Mouse (Mus musculus) cerebellum, adult 2 months (tissue): Measurements from ENCODE around the gene Ctxn1.

ENCODE experiments used
- CTCF ChIP-seq: fragments of 200-500 bp; IDR thresholded peaks from 2 replicates; pipeline ENCODE4 v1.5.1; 2011; ENCODE audit warnings: low read depth, mild to moderate bottlenecking, control low read depth, low read length, moderate library complexity, borderline replicate concordance; ENCODE audit not compliant: insufficient read depth
- POLR2A ChIP-seq: fragments of 200-500 bp; IDR thresholded peaks from 2 replicates; pipeline ENCODE4 v1.6.1; 2011; ENCODE audit warnings: low read length, control low read depth, borderline replicate concordance; ENCODE audit not compliant: insufficient read depth

DNA sequence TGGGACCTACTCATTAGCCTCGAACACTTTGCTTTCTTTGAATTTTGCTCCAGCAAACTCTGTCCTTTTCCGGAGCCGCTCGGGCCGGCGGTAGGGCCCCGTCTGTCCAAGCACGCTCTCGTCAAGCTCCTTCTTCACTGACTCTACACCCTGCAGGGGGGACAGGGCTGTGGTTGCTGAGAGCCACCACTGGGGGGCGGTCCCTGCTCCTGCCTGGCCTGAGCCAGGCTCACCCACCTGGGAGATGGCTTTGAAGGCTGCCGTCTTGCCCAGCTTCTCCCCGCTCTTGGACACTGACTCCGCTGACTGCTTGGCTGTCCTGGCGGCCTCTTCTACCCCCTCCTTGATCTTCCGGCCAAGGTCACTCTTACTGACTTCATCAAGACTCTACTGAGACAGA, 8.6 kb upstream of the Ctxn1 start:
- TF ChIP-seq CTCF, result peak; percentile 28; the same call in 1 of the 2 replicates
- TF ChIP-seq POLR2A, result no peak
